Mouse (Mus musculus) MEL-GATA-1-ER (cell line): ENCODE measurements at regions not wholly inside any gene's neighbourhood (a gene's known extent, or its start where the extent isn't known, plus 50 kb on each side); places are given as distances from the start of the nearest gene placed in this dataset.

Experiments
- DNase-seq: peaks from one replicate; pipeline ENCODE4 v3.0.0-alpha.2; 2012; ENCODE audit warnings: low read depth; ENCODE audit errors: extremely low read depth

GRCm38 (mm10) chr6:60046825-60047224 lies 620.7 kb upstream of the Gprin3 start:
- DNase-seq, result no peak

- DNase-seq, result peak; percentile 58
Observed at GRCm38 (mm10) chr6:60045531-60045930, 619.4 kb upstream of the Gprin3 start.

DNA sequence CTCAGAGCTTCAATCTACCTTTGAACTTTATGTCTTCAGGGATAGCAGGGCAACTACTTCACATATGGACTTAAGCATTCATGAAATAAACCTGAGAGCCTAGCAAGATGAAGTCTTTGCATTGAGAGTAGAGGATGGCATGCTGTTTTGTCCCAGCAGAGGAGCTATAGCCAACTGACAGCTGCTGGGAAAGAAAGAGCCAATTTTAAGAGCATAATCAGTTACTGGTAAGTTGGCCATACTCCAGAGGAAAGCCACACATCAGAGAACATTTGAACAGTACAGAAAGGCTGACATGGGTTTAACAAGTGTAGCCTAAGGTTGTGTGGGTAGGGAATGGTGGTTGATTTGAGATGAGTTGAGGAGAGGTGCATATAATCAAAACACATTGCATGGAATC lies 618.7 kb upstream of the Gprin3 start:
- DNase-seq, result no peak
